Mouse (Mus musculus) midbrain, embryonic 13.5 days (tissue): ENCODE results near the gene Erp27. TPM values are rescaled to one million over a fixed set of nuclear protein-coding genes. Genes with fewer than 3 reads are reported as not detected.
"Not testable (repeated sequence)": the region's sequence is repeated elsewhere in the genome, so short reads cannot be mapped to it uniquely, and the experiment has no call there.

ENCODE experiments used
- ATAC-seq: fragments of 200-750 bp; cut with Nextera tagmentation; 2 replicates; pipeline ENCODE4 v1.8.0; 2017; ENCODE audit warnings: mild to moderate bottlenecking, moderate TSS enrichment, moderate library complexity
- H3K27ac ChIP-seq: fragments of 300-500 bp; sonication (generic); 2 replicates; pipeline ENCODE4 v1.5.1; 2015; ENCODE audit warnings: inconsistent platforms, mild to moderate bottlenecking, moderate library complexity
- H3K27me3 ChIP-seq: fragments of 300-500 bp; sonication (generic); 2 replicates; pipeline ENCODE4 v1.6.1; 2015; ENCODE audit warnings: mild to moderate bottlenecking, inconsistent platforms
- H3K36me3 ChIP-seq: fragments of 300-500 bp; sonication (generic); 2 replicates; pipeline ENCODE4 v1.6.1; 2015; ENCODE audit warnings: mild to moderate bottlenecking, inconsistent platforms
- H3K4me1 ChIP-seq: fragments of 300-500 bp; sonication (generic); replicated peaks from 2 replicates; pipeline ENCODE4 v1.6.1; 2015; ENCODE audit warnings: inconsistent platforms
- H3K4me2 ChIP-seq: fragments of 300-500 bp; sonication (generic); replicated peaks from 2 replicates; pipeline ENCODE4 v1.6.1; 2015; ENCODE audit warnings: moderate library complexity, mild to moderate bottlenecking, inconsistent platforms
- H3K4me3 ChIP-seq: fragments of 300-500 bp; sonication (generic); replicated peaks from 2 replicates; pipeline ENCODE4 v1.5.1; 2015; ENCODE audit warnings: mild to moderate bottlenecking, inconsistent platforms
- H3K9ac ChIP-seq: fragments of 300-500 bp; sonication (generic); replicated peaks from 2 replicates; pipeline ENCODE4 v1.6.1; 2015; ENCODE audit warnings: mild to moderate bottlenecking, inconsistent platforms
- H3K9me3 ChIP-seq: fragments of 300-500 bp; sonication (generic); 2 replicates; pipeline ENCODE4 v1.6.1; 2016; ENCODE audit warnings: mild to moderate bottlenecking, inconsistent platforms
- WGBS: fragments of 180-500 bp; shearing (Covaris S2); methylation state at CpG from one replicate; pipeline ENCODE4 v1.1.7; 2015; 5-methylcytosine and 5-hydroxymethylcytosine counted together
- polyA plus RNA-seq: library from polyadenylated mRNA; unstranded; fragments of >200 nt; fragmentation: Nextera tagmentation; extraction: Ambion mirVana; gene quantifications from 2 replicates; pipeline ENCODE4 v1.2.1, GENCODE M21; 2015

Erp27 gene
- polyA plus RNA-seq = not detected in 2 replicates

DNA sequence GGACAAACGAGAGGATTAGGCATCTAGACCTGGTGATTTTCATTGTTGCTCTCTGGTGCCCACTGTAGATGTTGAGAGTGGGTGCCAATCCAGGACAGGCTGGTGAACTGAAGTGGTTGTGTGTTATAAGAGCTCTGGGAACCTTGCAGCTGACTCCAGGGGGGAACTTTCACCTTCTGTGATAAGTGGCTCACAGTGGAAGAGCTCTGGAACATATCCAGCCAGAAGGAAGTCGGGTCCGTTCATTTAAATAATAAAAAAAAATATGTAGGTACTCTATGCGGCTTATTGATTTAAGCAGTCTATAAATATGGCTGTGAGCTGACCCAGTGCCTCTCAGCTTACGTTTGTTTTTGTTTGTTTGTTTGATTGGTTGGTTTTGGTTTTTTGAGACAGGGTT lies at the start of gene Erp27:
TSS of gene Erp27 (minus strand) at position 101 of the 400 bp plus-strand sequence.
- no peaks in the 10 kb centered on the region for H3K4me1 ChIP-seq
- 84% methylated on average over 5 of the region's 5 CpGs for WGBS
- H3K9me3 ChIP-seq = no peaks in the 10 kb centered on the region
- no peak within 1 kb of the TSS for H3K27ac ChIP-seq
- H3K36me3 ChIP-seq = no peaks in the 10 kb centered on the region
- H3K4me3 ChIP-seq = no peak within 1 kb of the TSS
- no peak for ATAC-seq
- no peaks in the 10 kb centered on the region for H3K27me3 ChIP-seq
- H3K4me2 ChIP-seq = no peak within 1 kb of the TSS
- H3K9ac ChIP-seq = no peak within 1 kb of the TSS

DNA sequence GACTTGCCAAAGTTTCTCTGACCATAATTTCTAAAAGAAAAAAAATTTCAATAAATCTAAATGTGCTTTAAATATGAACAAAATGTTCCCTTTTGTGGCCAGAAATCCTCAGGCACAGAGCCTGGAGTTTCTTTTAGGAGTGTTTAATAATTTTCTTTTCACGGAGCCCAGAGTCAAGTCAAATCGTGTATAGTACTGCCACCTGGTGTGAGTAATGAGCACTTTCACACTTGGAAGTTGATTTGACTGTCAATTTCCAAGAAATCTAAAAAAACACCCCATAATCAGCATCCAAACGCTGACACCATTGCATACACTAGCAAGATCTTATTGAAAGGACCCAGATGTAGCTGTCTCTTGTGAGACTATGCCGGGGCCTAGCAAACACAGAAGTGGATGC lies 46.9 kb upstream of the Erp27 start:
- H3K27me3 ChIP-seq, H3K4me2 ChIP-seq, H3K9ac ChIP-seq, H3K4me3 ChIP-seq, H3K27ac ChIP-seq, H3K4me1 ChIP-seq, H3K9me3 ChIP-seq, H3K36me3 ChIP-seq, ATAC-seq: not testable (repeated sequence)
- WGBS = 54% methylated on average over 4 of the region's 4 CpGs

DNA sequence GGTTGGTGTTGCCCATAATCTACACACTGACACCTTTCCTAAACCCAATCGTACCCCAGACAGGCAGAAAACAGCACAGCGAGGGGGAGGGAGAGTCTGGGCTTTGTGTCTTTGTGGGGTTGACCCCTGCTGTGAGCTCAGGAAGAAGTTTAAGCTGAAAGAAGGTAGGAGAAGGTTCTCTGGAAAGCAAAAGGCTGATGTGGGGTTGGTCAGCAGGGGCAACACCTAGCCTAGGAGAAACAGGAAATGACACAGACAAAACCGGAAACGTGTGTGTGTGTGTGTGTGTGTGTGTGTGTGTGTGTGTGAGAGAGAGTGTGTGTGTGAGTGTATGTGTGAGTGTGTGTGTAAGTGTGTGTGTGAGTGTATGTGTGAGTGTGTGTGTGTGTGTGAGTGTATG lies 45.5 kb upstream of the Erp27 start:
- Histone ChIP-seq H3K27ac (no peak overlapping the region), H3K27me3 (no peaks in the 10 kb centered on the region)
- WGBS = 62% methylated on average over 4 of the region's 4 CpGs

DNA sequence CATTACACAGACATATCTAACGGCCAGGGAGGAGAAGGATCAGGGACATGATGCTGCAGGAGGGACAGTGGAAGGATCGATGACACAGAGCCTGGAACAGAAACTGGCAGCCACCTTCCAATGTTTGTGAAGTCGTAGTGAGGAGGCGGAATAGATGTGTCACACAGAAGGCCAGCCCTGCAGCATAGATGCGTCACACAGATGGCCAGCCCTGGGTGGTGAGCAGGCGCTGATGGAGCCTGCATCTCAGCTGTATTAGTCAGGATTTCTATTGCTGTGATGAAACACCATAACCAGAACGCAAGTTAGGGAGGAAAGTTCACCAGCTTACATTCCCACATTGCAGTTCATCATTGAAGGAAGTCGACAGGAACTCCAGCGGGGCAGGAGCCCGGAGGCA lies 43.9 kb upstream of the Erp27 start:
- Histone ChIP-seq H3K9ac (no peak overlapping the region), H3K27me3 (no peaks in the 10 kb centered on the region), H3K4me2 (no peak overlapping the region), H3K4me1 (no peaks in the 10 kb centered on the region), H3K4me3 (no peak overlapping the region), H3K27ac (no peak overlapping the region), H3K36me3 (no peaks in the 10 kb centered on the region), H3K9me3 (no peaks in the 10 kb centered on the region)
- 80% methylated on average over 10 of the region's 10 CpGs for WGBS
- no peak for ATAC-seq

More for the DNA sequence above, 45.5 kb upstream of the Erp27 start:
- Histone ChIP-seq H3K4me2 (no peak overlapping the region), H3K9me3 (no peaks in the 10 kb centered on the region), H3K36me3 (no peaks in the 10 kb centered on the region), H3K4me3 (no peak overlapping the region), H3K9ac (no peak overlapping the region), H3K4me1 (no peaks in the 10 kb centered on the region)
- no peak for ATAC-seq

DNA sequence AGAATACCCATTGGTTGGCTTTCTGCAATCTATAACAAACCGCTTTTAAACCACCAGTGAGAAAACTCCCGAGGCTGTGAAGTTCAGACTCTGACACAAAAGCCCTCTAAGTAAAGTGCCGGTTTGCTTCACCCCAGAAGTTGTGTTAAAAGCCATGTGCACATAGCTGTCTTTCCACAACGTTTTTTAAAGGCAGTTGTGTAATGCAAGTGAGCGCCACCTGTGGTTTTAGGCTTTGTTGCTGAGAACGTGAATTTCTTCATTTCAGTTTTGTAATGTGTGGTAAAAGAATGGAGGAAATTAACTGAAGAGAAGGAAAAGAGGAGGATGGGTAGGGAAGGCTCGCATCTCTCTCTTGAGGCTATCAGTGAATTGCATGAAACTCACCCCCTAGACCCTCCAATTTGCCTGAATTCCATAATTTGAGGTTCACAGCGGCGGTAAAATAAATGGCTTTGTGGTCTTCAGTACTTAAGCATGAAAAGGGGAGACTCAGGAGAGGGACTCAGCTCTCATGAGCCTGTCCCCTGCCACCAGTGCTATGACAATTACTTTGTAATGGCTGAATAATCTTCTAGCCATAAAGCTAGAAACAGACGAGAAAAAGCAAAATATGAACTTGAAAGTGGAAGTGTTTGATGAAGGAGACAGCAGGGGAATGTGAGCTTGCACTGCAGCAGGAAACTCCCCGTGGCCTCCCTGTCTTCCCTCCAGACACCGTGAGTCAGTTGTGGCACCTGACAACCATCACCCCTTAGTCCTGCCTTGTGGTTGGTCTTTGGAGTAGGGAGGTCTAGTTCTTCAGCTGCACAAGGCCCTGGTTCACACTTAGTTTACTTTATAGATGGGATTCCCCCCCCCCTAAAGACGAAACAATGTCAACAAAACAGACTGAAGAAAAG lies 42.9 kb upstream of the Erp27 start:
- no peaks in the 10 kb centered on the region for H3K27me3 ChIP-seq
- H3K4me1 ChIP-seq = no peaks in the 10 kb centered on the region
- WGBS = 75% methylated on average over 13 of the region's 13 CpGs
- no peak overlapping the region for H3K27ac ChIP-seq
- no peak overlapping the region for H3K9ac ChIP-seq
- no peaks in the 10 kb centered on the region for H3K36me3 ChIP-seq
- H3K4me3 ChIP-seq = no peak overlapping the region
- H3K9me3 ChIP-seq = no peaks in the 10 kb centered on the region
- ATAC-seq = no peak
- H3K4me2 ChIP-seq = no peak overlapping the region

DNA sequence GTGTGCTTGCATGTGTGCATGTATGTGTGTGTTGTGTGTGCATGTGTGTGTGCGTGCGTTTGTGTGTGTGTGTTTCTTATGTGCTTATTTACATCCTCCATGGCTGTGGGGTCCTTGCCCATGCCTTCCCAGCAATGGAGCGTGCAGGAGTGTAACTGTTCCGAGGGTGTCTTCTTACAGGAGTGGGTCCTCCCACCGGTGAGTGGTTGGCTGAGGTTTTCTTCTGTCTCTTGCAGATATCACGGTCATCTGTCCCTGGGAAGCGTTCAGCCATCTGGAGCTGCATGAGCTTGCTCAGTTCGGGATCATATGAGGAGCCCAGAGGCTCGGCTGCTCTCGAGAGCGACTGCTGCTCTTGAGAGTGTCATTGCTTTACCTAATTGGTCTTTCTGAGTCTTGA lies 41.0 kb upstream of the Erp27 start:
- H3K4me1 ChIP-seq = no peaks in the 10 kb centered on the region
- 90% methylated on average over 11 of the region's 11 CpGs for WGBS
- H3K4me3 ChIP-seq = no peak overlapping the region

DNA sequence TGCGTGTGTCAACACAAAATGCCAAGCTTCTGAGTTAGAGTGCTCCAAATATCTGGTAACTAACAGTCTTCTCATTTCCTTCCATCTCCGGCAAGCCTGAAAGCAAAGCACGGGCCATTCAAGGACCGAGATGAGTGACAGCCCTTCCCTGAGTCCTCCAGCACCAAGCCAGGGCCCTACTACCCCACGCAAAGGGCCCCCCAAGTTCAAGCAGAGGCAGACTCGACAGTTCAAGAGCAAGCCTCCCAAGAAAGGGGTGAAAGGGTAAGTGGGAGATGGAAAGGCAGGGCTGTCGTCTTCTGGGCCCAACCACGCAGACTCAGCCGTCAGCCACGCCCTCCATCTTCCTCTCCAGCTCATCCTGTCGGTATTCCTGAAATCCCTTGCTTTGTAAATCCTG lies 37.2 kb upstream of the Erp27 start:
- Histone ChIP-seq H3K9me3 (no peaks in the 10 kb centered on the region), H3K4me2 (no peak overlapping the region), H3K4me1 (no peaks in the 10 kb centered on the region), H3K4me3 (no peak overlapping the region), H3K27me3 (no peaks in the 10 kb centered on the region), H3K9ac (no peak overlapping the region), H3K27ac (no peak overlapping the region), H3K36me3 (no peaks in the 10 kb centered on the region)
- WGBS = 72% methylated on average over 11 of the region's 11 CpGs
- ATAC-seq = no peak

More for the DNA sequence above, 41.0 kb upstream of the Erp27 start:
- H3K9ac ChIP-seq = no peak overlapping the region
- no peak overlapping the region for H3K4me2 ChIP-seq
- ATAC-seq = no peak
- no peaks in the 10 kb centered on the region for H3K9me3 ChIP-seq
- H3K36me3 ChIP-seq = no peaks in the 10 kb centered on the region
- no peaks in the 10 kb centered on the region for H3K27me3 ChIP-seq
- H3K27ac ChIP-seq = no peak overlapping the region

DNA sequence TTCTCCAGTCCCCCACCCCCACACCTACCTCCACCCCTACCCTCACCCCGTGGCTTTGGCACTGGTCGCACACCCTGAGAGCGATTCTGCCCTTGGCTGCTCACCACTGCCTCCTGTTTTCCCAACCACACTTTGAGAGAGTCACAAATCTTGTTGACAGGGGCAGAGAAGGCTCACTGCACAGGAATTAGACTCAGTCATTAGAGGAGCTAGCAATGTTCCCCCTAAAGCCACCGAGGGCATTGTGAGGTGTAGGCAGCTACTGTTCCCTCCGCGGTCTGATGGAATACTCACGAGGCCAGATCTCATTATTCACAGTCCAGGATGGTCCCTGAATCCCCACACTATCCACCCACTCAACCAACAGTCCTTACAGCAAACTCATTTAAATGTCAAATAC lies 35.1 kb upstream of the Erp27 start:
- no peaks in the 10 kb centered on the region for H3K4me1 ChIP-seq
- no peak overlapping the region for H3K4me3 ChIP-seq
- WGBS = 69% methylated on average over 7 of the region's 7 CpGs
- no peaks in the 10 kb centered on the region for H3K27me3 ChIP-seq
- no peak overlapping the region for H3K27ac ChIP-seq
- H3K9ac ChIP-seq = no peak overlapping the region
- H3K4me2 ChIP-seq = no peak overlapping the region
- no peak for ATAC-seq
- H3K36me3 ChIP-seq = no peaks in the 10 kb centered on the region
- no peaks in the 10 kb centered on the region for H3K9me3 ChIP-seq

DNA sequence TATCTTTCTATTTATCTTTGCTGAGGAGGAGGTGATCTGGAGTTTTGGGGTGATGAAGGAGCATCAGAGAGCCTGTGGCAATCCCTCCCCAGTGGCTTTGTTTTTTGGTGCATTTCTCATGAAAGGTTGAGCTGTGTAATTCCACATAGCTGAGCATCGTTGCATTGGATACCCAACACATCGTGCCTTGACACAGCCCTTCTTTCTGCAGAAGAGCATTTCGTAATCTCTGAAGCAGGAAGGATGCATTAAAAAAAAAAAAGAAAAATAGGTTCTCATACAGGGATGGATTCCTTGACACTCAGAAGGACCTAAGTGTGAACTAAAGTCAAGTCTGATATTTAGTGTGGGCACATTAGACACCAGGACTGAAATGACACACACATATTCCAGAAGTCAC lies 33.3 kb upstream of the Erp27 start:
- 93% methylated on average over 3 of the region's 3 CpGs for WGBS
- Histone ChIP-seq H3K4me3 (no peak overlapping the region), H3K27ac (no peak overlapping the region), H3K36me3 (no peaks in the 10 kb centered on the region), H3K27me3 (no peaks in the 10 kb centered on the region), H3K9ac (no peak overlapping the region), H3K9me3 (no peaks in the 10 kb centered on the region), H3K4me2 (no peak overlapping the region), H3K4me1 (no peaks in the 10 kb centered on the region)
- no peak for ATAC-seq

DNA sequence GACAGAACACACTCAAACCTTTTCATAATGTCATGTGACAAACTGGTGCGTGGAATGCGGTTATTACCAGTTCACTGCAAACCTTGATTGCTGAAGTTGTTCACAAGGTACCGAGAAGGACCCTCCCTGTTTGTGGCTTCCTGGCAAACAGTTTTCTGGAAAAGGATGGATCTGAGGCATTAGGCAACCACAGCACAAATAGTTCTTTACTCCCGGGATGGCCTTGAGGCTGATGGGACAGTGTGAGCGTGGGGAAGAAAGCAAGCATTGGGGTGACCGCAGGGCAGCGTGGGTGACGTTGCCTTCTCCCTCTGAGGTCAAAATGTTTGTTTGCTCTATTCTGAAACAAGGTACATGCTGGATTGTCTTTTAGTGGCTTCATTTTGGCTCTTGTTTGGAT lies 32.7 kb upstream of the Erp27 start:
- Histone ChIP-seq H3K36me3 (no peaks in the 10 kb centered on the region), H3K9me3 (no peaks in the 10 kb centered on the region), H3K4me2 (no peak overlapping the region), H3K27me3 (no peaks in the 10 kb centered on the region), H3K9ac (no peak overlapping the region), H3K4me3 (no peak overlapping the region), H3K27ac (no peak overlapping the region), H3K4me1 (no peaks in the 10 kb centered on the region)
- 95% methylated on average over 8 of the region's 8 CpGs for WGBS
- no peak for ATAC-seq

DNA sequence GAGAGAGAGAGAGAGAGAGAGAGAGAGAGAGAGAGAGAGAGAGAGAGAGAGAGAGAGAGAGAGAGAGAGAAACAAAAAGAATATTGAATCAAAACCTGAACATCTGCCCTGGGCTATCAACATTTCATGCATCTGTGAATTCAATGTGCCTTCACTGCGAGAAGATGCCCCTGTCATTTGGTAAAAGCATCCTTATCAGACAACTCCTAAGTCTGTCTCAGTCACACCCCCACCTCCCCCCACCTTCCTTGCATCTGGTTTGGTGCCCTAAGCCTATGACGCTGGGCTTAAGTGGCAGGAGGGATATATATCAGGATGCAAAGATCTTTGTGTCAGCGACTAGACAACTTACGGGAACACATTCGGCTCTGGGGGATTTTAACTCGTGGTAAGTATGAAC lies 32.2 kb upstream of the Erp27 start:
- H3K9ac ChIP-seq = no peak overlapping the region
- H3K4me1 ChIP-seq = no peaks in the 10 kb centered on the region
- H3K4me2 ChIP-seq = no peak overlapping the region
- no peak overlapping the region for H3K27ac ChIP-seq
- ATAC-seq = no peak
- 89% methylated on average over 6 of the region's 6 CpGs for WGBS
- no peaks in the 10 kb centered on the region for H3K27me3 ChIP-seq
- H3K36me3 ChIP-seq = no peaks in the 10 kb centered on the region
- no peak overlapping the region for H3K4me3 ChIP-seq
- no peaks in the 10 kb centered on the region for H3K9me3 ChIP-seq

DNA sequence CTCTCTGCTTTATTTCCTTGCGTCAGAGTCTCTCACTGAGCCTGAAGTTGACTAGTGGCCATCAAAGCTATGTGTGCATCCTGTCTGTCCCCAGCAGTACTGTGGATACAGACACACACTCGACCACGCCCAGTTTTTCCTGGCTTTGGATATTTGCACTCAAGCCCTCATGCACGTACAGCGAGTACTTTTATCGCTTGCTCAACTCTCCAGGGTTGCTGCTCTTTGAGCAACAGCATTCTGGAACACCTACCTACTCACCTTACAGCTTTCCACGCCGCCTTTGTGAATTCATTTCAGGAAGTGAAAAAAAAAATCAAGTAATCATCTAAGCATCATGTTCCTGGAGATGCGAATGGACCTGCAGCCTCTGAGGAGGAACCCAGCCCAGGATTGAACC lies 30.9 kb upstream of the Erp27 start:
- H3K27me3 ChIP-seq = no peaks in the 10 kb centered on the region
- no peaks in the 10 kb centered on the region for H3K36me3 ChIP-seq
- H3K27ac ChIP-seq = no peak overlapping the region
- H3K4me3 ChIP-seq = no peak overlapping the region
- 95% methylated on average over 9 of the region's 9 CpGs for WGBS
- H3K4me1 ChIP-seq = no peaks in the 10 kb centered on the region
- no peak for ATAC-seq
- no peak overlapping the region for H3K9ac ChIP-seq
- H3K9me3 ChIP-seq = no peaks in the 10 kb centered on the region
- no peak overlapping the region for H3K4me2 ChIP-seq

DNA sequence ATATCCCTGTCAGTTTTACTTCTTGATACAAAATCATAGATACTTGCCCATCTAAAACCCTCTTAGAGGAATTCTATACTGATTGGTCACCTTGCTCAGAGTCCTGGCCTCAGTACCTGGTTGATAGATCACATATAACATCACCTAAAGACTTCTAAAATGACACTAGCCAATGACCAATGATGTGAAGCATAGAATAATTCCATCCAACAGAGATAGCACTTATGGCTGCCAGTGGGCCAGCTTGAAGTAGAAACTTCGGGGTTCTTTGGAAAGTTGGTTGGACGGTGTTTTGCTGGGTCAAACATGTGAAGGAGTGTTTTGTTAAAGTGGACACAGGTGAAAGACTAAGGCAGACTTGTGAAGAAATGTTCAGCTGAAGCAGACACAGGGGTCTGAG lies 28.2 kb upstream of the Erp27 start:
- Histone ChIP-seq H3K4me2 (no peak overlapping the region), H3K4me3 (no peak overlapping the region), H3K27ac (no peak overlapping the region), H3K4me1 (peaks cover 6% of the 10 kb centered on the region; the same call in 1 of the 2 replicates), H3K9me3 (no peaks in the 10 kb centered on the region), H3K36me3 (no peaks in the 10 kb centered on the region), H3K27me3 (no peaks in the 10 kb centered on the region), H3K9ac (no peak overlapping the region)
- no peak for ATAC-seq
- WGBS = 91% methylated on average over 2 of the region's 2 CpGs
